Mouse (Mus musculus) spleen, embryonic (tissue): Measurements from ENCODE around the gene Top3a.

Source experiments
- CTCF ChIA-PET: fragments of 350-600 bp; sonication (Branson Sonifier 250); formaldehyde crosslinking; loops from one replicate; lab custom pipeline; 2022; lab: Charles Lee

The Top3a gene

DNA sequence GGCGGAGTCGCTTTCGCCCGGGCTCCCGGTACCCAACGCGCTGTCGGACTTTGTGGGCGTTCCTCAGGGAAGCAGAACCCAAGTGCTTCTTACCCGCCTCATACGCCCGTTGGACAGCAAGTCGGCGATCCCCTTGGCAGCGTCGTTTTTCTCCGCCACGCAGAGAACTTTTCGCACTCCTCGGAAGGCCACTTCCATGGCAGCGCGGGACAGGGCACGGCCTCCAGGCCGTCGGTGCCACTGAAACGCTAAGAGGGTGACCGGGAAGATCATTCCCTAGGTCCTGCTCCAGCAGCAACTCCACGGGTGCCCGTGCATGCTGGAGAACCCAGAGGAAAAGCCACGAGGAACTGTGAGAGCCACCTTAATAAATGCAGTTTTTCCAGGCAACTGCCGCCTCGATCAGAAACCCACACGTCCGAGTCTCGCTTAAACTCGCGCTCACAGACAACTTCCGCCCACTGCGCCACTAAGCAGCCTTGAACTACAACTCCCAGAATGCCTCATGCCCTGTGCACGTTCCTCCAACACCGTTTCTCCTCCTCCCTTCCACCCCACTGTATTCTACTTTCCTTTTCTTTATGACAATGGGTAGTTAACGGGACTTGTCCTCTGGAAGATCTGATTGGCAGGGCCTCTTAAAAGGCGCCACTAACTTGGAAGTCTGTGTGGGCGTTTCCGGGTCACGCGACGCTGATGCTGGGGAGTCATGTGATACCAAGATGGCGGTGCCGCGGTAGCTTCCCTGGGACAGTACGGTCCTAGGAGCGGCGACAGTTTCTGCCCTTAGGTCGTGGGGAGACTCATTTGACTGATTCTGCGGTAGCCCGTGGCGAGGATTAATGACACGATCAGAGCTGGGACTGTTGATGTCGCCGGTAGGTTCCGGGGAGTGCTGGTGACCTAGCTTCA lies at the start of gene Top3a, which contains the start of gene Smcr8:
TSS of gene Top3a (minus strand) at position 537 of the 912 bp plus-strand sequence.
TSS of gene Smcr8 (plus strand) at position 696 of the 912 bp plus-strand sequence.
- CTCF ChIA-PET = interaction anchor here (0.6 to 1.0 kb wide), 2 partner anchors 50 to 1503 kb away, joined by 3 to 6 read pairs; no protein-coding TSS in a partner anchor

GRCm38 (mm10) chr11:60826700-60827099 lies 49.5 kb upstream of the Top3a start:
- CTCF ChIA-PET = no interaction called here

GRCm38 (mm10) chr11:60825191-60825590 lies 48.0 kb upstream of the Top3a start:
- CTCF ChIA-PET = no interaction called here

DNA sequence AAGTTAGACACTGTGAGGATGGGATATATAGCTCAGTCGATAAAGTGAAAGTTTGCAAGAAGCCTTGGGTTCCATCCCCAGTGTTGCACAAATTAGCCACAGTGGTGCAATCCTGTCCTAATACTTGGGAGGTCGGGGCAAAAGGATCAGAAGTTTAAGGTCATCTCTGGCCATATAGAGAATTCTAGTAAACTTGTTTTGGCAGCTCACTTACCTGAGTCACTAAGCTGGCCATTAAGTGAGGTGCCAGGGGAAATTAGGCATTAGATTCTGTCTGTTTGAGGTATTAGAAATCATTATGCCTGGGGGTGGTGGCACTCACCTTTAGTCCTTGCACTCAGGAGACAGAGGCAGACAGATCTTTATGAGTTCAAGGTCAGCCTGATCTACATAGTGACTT lies 46.6 kb upstream of the Top3a start:
- CTCF ChIA-PET = no interaction called here

DNA sequence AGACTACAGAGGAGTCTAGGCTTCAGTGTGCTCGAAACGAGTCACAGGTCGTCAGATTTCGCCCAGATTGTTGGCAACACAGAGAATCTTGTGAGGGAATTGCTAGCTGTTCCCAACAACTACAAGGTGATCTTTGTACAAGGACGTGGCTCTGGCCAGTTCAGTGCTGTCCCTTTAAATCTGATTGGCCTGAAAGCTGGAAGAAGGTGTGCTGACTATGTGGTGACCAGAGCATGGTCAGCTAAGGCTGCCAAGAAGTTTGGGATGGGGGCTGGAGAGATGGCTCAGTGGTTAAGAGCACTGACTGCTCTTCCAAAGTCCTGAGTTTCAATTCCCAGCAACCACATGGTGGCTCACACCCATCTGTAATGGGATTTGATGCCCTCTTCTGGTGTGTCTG lies 39.2 kb upstream of the Top3a start:
- CTCF ChIA-PET = no interaction called here

DNA sequence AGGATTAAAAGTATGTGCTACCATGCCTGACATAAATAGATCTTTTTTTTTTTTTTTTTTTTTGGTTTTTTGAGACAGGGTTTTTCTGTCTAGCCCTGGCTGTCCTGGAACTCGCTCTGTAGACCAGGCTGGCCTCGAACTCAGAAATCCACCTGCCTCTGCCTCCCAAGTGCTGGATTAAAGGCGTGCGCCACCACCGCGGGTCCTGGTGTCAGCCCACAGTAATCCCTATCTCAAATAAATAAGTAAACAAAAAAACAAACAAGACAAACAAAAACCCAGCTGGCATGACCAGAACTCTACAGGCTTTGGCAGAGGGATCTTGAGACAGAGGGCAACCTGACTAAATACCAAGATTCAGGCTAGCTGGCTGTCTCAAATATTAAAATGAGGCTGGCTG lies 34.5 kb upstream of the Top3a start, which contains the start of gene Shmt1:
TSS of gene Shmt1 (minus strand) at position 101 of the 400 bp plus-strand sequence.
- CTCF ChIA-PET = interaction anchor here (0.5 to 1.1 kb wide), 3 partner anchors 22 to 845 kb away, joined by 3 to 17 read pairs (median 3); no protein-coding TSS in a partner anchor

DNA sequence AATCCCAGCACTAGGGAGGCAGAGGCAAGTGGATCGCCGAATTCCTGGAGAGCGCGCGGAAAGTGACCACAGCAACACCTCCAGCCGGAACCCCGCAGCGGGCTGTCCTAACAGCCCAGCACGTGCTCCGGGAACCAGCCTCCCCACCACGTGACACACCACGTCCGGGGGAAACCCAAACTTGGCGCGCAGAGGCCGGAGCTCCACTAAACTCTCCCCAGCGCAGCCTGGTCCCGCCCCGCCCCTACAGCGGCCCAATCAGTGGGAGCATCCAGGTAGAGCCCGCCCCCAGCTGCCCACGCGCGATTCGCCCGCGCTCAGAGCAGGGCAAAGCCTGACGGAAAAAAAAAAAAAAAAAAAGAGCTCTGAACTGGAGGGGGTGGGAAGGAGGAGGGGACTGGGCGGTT lies 33.9 kb upstream of the Top3a start:
- CTCF ChIA-PET = interaction anchor here (0.5 to 1.1 kb wide), 3 partner anchors 21 to 846 kb away, joined by 3 to 17 read pairs (median 3); no protein-coding TSS in a partner anchor

GRCm38 (mm10) chr11:60810046-60810965 lies 33.1 kb upstream of the Top3a start:
- CTCF ChIA-PET = interaction anchor here (1.2 kb wide), 1 partner anchor 20 kb away, joined by 3 read pairs; the partner anchor contains the start of gene Dhrs7b

GRCm38 (mm10) chr11:60809546-60809945 lies 32.4 kb upstream of the Top3a start:
- CTCF ChIA-PET = interaction anchor here (0.6 to 1.2 kb wide), 2 partner anchors 21 to 1740 kb away, joined by 3 read pairs; partner anchors contain the start of gene Dhrs7b

GRCm38 (mm10) chr11:60808286-60809070 lies 31.3 kb upstream of the Top3a start:
- CTCF ChIA-PET = no interaction called here

- CTCF ChIA-PET = no interaction called here
Measured at GRCm38 (mm10) chr11:60800892-60801291, 23.7 kb upstream of the Top3a start.

DNA sequence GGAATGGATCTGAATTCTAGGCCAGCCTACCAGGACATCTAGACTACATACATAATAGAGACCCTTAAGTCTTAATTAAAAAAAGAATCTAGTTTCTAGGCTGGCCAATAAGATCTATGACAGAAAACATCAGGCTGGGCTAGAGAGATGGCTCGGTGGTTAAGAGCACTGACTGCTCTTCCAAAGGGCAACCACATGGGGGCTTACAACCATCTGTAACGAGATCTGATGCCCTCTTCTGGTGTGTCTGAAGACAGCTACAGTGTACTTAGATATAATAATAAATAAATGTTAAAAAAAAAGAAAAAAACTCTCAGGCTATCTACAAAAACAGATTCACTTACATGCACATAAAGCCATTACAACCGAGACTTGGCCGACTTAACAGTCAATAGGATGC lies 22.8 kb upstream of the Top3a start:
- CTCF ChIA-PET = interaction anchor here (0.7 kb wide), 1 partner anchor 10 kb away, joined by 5 read pairs; no protein-coding TSS in a partner anchor

DNA sequence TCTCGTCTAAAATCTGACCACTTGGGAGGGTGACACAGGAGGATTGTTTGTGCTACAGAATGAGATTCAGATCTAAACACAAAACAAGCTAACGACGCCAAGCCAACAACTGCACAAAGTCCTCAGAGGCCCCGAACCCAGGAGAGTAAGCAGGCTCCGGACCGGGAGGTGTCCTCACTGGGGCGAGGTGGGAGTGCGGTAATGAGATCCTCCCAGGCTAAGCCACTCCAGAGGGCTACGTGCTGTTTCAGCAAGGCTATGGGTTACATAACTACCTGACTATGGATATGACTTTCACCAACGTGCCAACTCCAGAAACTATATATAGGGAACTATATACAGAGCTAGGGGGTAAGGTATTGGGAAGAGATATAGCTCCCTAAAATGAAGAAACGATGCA lies 19.2 kb upstream of the Top3a start:
- CTCF ChIA-PET = no interaction called here

DNA sequence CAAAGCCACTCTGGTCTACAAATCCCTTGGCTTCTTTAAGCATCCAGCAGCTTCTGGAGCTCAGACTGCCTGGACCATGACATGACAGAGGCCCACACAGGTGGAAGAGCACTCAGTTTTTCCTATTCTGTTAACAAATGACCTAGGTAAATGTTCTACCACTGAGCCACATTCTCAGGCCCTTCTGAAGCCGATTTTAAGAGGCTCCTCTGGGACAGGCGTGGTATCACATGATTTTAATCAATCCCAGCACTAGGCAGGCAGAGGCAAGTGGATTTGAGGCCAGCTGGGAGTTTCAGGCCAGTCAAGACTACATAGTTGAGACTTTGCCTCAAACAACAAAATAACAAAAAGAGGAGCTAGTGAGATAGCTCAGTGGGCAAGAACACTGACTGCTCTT lies 13.3 kb upstream of the Top3a start:
- CTCF ChIA-PET = interaction anchor here (0.6 kb wide), 1 partner anchor 21 kb away, joined by 3 read pairs; the partner anchor contains the start of gene Shmt1

DNA sequence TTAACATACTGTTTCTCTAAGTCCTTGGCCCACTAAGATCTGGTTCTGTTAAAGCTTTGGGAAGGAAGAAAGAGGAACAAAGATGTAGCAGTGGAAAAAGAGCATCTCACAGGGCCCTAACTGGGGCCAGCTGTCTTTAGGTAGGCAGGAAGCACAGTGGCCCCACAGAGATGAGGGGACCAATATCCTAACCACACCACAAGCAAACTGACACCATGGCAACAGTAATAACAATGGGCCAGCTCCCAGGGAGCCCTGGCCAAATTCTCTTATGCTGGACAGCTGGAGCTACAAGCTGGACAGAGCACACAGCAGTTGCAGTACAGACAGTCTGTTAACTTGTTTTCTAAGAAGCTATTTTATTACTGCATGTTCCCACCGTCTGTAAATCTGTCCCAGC lies 10.4 kb upstream of the Top3a start:
- CTCF ChIA-PET = no interaction called here

GRCm38 (mm10) chr11:60784179-60784922 lies 7.2 kb upstream of the Top3a start:
- CTCF ChIA-PET = no interaction called here

GRCm38 (mm10) chr11:60779673-60780189 lies 2.6 kb upstream of the Top3a start:
- CTCF ChIA-PET = no interaction called here

- CTCF ChIA-PET = interaction anchor here (0.6 to 1.0 kb wide), 2 partner anchors 50 to 1503 kb away, joined by 3 to 6 read pairs; no protein-coding TSS in a partner anchor
Measured at GRCm38 (mm10) chr11:60777801-60778370, 721 bp upstream of the Top3a start.
